Comparison of ENCODE assay signal across 10 mouse cellular contexts in the genomic region with DNA sequence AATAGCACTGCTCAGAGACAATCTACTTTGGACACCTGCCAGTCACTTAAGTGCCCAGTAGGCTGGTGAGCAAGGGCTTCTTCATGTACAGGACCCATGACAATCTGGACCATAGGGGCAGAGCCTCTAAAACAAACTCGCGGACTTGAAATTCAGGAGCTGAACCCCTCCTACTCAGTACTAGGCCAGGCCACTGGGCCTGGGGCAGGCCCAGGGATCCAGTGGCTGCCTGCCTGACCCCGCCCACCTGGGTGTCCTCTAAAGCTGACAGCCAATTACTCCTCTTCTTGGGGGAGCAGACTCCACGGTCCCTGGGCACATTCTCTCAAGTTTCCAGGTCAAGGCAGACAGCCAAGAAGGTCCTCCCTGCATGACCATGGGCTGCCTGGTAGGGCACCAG.
"Had no signal": no experiment of that assay in that cellular context is flagged by ENCODE, and none has a peak within 500 bp of the region (broad histone marks: within the 10 kb centered on the region; RNA-seq: fewer than 3 reads in every experiment).

No protein-coding gene starts in this region.

- H3K4me3 ChIP-seq: intestine, embryonic 15.5 days; liver, embryonic 12.5 days; midbrain, embryonic 12.5 days; neural tube, embryonic 13.5 days had no signal

- H3K9ac ChIP-seq: intestine, embryonic 15.5 days; liver, embryonic 12.5 days; lung, embryonic 14.5 days; midbrain, embryonic 12.5 days; neural tube, embryonic 13.5 days had no signal

- H3K27me3 ChIP-seq: intestine, embryonic 15.5 days; liver, embryonic 12.5 days; midbrain, embryonic 12.5 days; neural tube, embryonic 13.5 days had no signal

- H3K36me3 ChIP-seq: intestine, embryonic 15.5 days; liver, embryonic 12.5 days; midbrain, embryonic 12.5 days; neural tube, embryonic 13.5 days had no signal

- H3K27ac ChIP-seq: intestine, embryonic 15.5 days; liver, embryonic 12.5 days; midbrain, embryonic 12.5 days; neural tube, embryonic 13.5 days had no signal

- H3K9me3 ChIP-seq: intestine, embryonic 15.5 days; liver, embryonic 12.5 days; midbrain, embryonic 12.5 days had no signal

- H3K4me1 ChIP-seq: intestine, embryonic 15.5 days; liver, embryonic 12.5 days; midbrain, embryonic 12.5 days; neural tube, embryonic 13.5 days had no signal

- ATAC-seq: intestine, embryonic 15.5 days; liver, embryonic 12.5 days; midbrain, embryonic 16.5 days had no signal

- H3K4me2 ChIP-seq: intestine, embryonic 15.5 days; liver, embryonic 12.5 days; lung, embryonic 14.5 days; midbrain, embryonic 12.5 days; neural tube, embryonic 13.5 days had no signal

- DNase-seq: left cerebral cortex, postnatal 4 days; lung, embryonic 14.5 days; right cerebral cortex, adult 18-20 months; right cerebral cortex, postnatal 25 days; thymus, postnatal 4 days had no signal
